Mouse (Mus musculus) megakaryocyte, embryonic 14.5 days (primary cell): ENCODE data around the gene Prdx1.

Experiments used
- FLI1 ChIP-seq: IDR thresholded peaks from 2 replicates; pipeline ENCODE4 v1.6.1; 2012; ENCODE audit warnings: low read length, inconsistent platforms, mixed read lengths
- GATA1 ChIP-seq: IDR thresholded peaks from 3 replicates; pipeline ENCODE4 v1.6.1; 2012; ENCODE audit warnings: mixed read lengths, low read length, inconsistent platforms, borderline replicate concordance

DNA sequence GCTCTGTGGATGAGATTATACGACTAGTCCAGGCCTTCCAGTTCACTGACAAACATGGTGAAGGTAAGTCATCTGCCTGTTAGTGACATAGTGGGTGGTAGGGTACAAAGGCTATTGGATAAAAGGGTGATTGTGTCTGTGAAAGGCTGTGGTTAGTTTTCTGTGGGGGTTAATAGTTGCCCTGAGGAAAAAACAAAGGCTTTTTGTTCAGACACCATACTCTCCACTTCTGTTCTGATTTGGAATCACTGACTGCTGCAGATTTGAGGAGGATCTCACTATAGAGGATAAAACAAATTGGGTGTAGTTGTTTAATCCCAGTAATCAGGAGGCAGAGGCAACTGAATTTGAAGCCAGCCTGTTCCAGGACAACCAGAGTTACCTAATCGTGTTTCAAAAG is 8.4 kb downstream of the Prdx1 start:
- TF ChIP-seq GATA1 (no peak), FLI1 (no peak)
